Mouse (Mus musculus) thymus, adult 2 months (tissue): ENCODE measurements around the gene Commd1. TPM values are rescaled to one million over a fixed set of nuclear protein-coding genes. Genes with fewer than 3 reads are reported as not detected.

Experiments used
- DNase-seq: peaks from one replicate; pipeline ENCODE4 v3.0.0; 2021
- H3K27ac ChIP-seq: fragments of 200-500 bp; 2 replicates; pipeline ENCODE4 v1.5.1; 2012; ENCODE audit warnings: low read length, control low read depth; ENCODE audit not compliant: control insufficient read depth, insufficient read depth
- H3K27me3 ChIP-seq: fragments of 200-500 bp; 2 replicates; pipeline ENCODE4 v1.6.1; 2012; ENCODE audit warnings: mild to moderate bottlenecking, low read length, moderate library complexity, mixed read lengths; ENCODE audit not compliant: control insufficient read depth, insufficient read depth
- H3K36me3 ChIP-seq: fragments of 200-500 bp; 2 replicates; pipeline ENCODE4 v1.6.1; 2012; ENCODE audit warnings: mild to moderate bottlenecking, low read length, moderate library complexity; ENCODE audit not compliant: control insufficient read depth, insufficient read depth
- H3K4me1 ChIP-seq: fragments of 200-500 bp; replicated peaks from 2 replicates; pipeline ENCODE4 v1.6.1; 2012; ENCODE audit warnings: low read length; ENCODE audit not compliant: control insufficient read depth, insufficient read depth
- H3K4me3 ChIP-seq: fragments of 200-500 bp; 2 replicates; pipeline ENCODE4 v1.5.1; 2012; ENCODE audit warnings: mild to moderate bottlenecking, low read length, control low read depth, moderate library complexity; ENCODE audit not compliant: control insufficient read depth, insufficient read depth
- CTCF ChIP-seq: fragments of 200-500 bp; IDR thresholded peaks from 2 replicates; pipeline ENCODE4 v1.5.1; 2012; ENCODE audit warnings: mild to moderate bottlenecking, control low read depth, low read length, moderate library complexity, borderline replicate concordance; ENCODE audit not compliant: control insufficient read depth, poor library complexity, insufficient read depth; ENCODE audit errors: extremely low read depth
- POLR2A ChIP-seq: fragments of 200-500 bp; IDR thresholded peaks from 2 replicates; pipeline ENCODE4 v1.6.1; 2012; ENCODE audit warnings: mild to moderate bottlenecking, low read length, control low read depth, moderate library complexity; ENCODE audit not compliant: control insufficient read depth, poor library complexity, insufficient read depth; ENCODE audit errors: extremely low read depth
- WGBS: fragments of 180-500 bp; shearing (Covaris S2); methylation state at CpG from one replicate; pipeline ENCODE4 v1.1.7; 2018; 5-methylcytosine and 5-hydroxymethylcytosine counted together
- polyA plus RNA-seq: library from polyadenylated mRNA; depleted of rRNA; stranded (reverse); fragments of >200 nt; gene quantifications from 2 replicates; pipeline ENCODE4 v1.2.3, GENCODE M21; 2012

Gene Commd1
- polyA plus RNA-seq, 1 experiment = 13.0 TPM

GRCm38 (mm10) chr11:22891242-22891641 lies 90.9 kb downstream of the Commd1 start:
- Histone ChIP-seq H3K27ac (no peak overlapping the region), H3K4me3 (no peak overlapping the region), H3K27me3 (no peaks in the 10 kb centered on the region), H3K4me1 (peaks cover 12% of the 10 kb centered on the region), H3K36me3 (no peaks in the 10 kb centered on the region)
- 15% methylated on average over 9 of the region's 9 CpGs for WGBS
- DNase-seq = no peak
- no peak for TF ChIP-seq POLR2A
- no peak for TF ChIP-seq CTCF

- WGBS = 96% methylated on average over 3 of the region's 3 CpGs
- Histone ChIP-seq H3K27me3 (no peaks in the 10 kb centered on the region), H3K27ac (no peak overlapping the region), H3K4me1 (peaks cover 12% of the 10 kb centered on the region), H3K36me3 (no peaks in the 10 kb centered on the region), H3K4me3 (no peak overlapping the region)
- DNase-seq = no peak
- no peak for TF ChIP-seq POLR2A
Observed at GRCm38 (mm10) chr11:22889224-22889623, 93.0 kb downstream of the Commd1 start.

GRCm38 (mm10) chr11:22886991-22887390 lies 95.2 kb downstream of the Commd1 start:
- peaks cover 12% of the 10 kb centered on the region for H3K4me1 ChIP-seq
- no peak overlapping the region for H3K27ac ChIP-seq
- H3K36me3 ChIP-seq = no peaks in the 10 kb centered on the region
- no peaks in the 10 kb centered on the region for H3K27me3 ChIP-seq
- DNase-seq = no peak
- H3K4me3 ChIP-seq = no peak overlapping the region
- TF ChIP-seq POLR2A (no peak), CTCF (no peak)
- WGBS = 98% methylated on average over 4 of the region's 4 CpGs

GRCm38 (mm10) chr11:22885350-22885749 lies 96.8 kb downstream of the Commd1 start:
- Histone ChIP-seq H3K27me3 (no peaks in the 10 kb centered on the region), H3K4me3 (no peak overlapping the region), H3K4me1 (peaks cover 3% of the 10 kb centered on the region; the same call in 1 of the 2 replicates), H3K27ac (no peak overlapping the region), H3K36me3 (no peaks in the 10 kb centered on the region)
- TF ChIP-seq CTCF = no peak
- TF ChIP-seq POLR2A = no peak
- 93% methylated on average over 1 of the region's 1 CpGs for WGBS
- DNase-seq = no peak

GRCm38 (mm10) chr11:22883676-22884075 lies 98.5 kb downstream of the Commd1 start:
- Histone ChIP-seq H3K36me3 (no peaks in the 10 kb centered on the region), H3K27me3 (no peaks in the 10 kb centered on the region), H3K4me1 (peaks cover 9% of the 10 kb centered on the region), H3K4me3 (no peak overlapping the region), H3K27ac (no peak overlapping the region)
- WGBS = 92% methylated on average over 2 of the region's 2 CpGs
- DNase-seq = no peak
- no peak for TF ChIP-seq POLR2A
- no peak for TF ChIP-seq CTCF

- Histone ChIP-seq H3K36me3 (no peaks in the 10 kb centered on the region), H3K27me3 (no peaks in the 10 kb centered on the region), H3K4me1 (peaks cover 13% of the 10 kb centered on the region), H3K27ac (no peak overlapping the region), H3K4me3 (no peak overlapping the region)
- no peak for DNase-seq
- no peak for TF ChIP-seq POLR2A
- TF ChIP-seq CTCF = no peak
Observed at GRCm38 (mm10) chr11:22882926-22883325, 99.3 kb downstream of the Commd1 start.

- WGBS = 94% methylated on average over 3 of the region's 3 CpGs
- no peak overlapping the region for H3K4me3 ChIP-seq
- peaks cover 13% of the 10 kb centered on the region for H3K4me1 ChIP-seq
- DNase-seq = no peak
- no peak overlapping the region for H3K27ac ChIP-seq
- TF ChIP-seq POLR2A = no peak
- no peak for TF ChIP-seq CTCF
- H3K27me3 ChIP-seq = no peaks in the 10 kb centered on the region
- no peaks in the 10 kb centered on the region for H3K36me3 ChIP-seq
Observed at GRCm38 (mm10) chr11:22880383-22881172, 101.6 kb downstream of the Commd1 start.
